Mouse (Mus musculus): ENCODE results near the gene Rabgap1l. TPM values are rescaled to one million over a fixed set of nuclear protein-coding genes. Genes with fewer than 3 reads are reported as not detected.

Gene Rabgap1l
- polyA plus RNA-seq, 1 experiment from 2014 or later, result 26.4 TPM

DNA sequence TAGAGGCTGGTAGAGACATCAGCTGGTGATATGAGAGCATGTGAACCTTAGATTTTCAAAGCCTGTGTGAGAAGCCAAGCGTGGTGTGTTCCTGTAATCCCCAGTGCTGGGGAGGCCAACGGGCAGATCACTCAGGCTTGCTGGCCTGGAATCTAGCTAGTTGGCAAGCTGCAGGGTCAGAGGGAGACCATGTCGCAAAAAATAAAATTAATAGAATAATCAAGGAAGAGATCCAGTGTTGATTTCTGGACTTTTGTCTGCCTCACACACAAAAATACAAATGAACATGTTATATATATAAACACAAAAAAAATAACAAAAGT lies 196.1 kb downstream of the Rabgap1l start:
- Histone ChIP-seq H3K4me3 (no peak overlapping the region), H3K4me2 (no peak overlapping the region), H3K4me1 (replicated peaks) (no peaks in the 10 kb centered on the region), H3K27ac (no peak overlapping the region), H3K27me3 (no peaks in the 10 kb centered on the region), H3K9me3 (no peaks in the 10 kb centered on the region), H3K9ac (no peak overlapping the region), H3K36me3 (no peaks in the 10 kb centered on the region)
- 88% methylated on average over 3 of the region's 3 CpGs for WGBS
- ATAC-seq (ENCODE audit: low FRiP score), result no peak

DNA sequence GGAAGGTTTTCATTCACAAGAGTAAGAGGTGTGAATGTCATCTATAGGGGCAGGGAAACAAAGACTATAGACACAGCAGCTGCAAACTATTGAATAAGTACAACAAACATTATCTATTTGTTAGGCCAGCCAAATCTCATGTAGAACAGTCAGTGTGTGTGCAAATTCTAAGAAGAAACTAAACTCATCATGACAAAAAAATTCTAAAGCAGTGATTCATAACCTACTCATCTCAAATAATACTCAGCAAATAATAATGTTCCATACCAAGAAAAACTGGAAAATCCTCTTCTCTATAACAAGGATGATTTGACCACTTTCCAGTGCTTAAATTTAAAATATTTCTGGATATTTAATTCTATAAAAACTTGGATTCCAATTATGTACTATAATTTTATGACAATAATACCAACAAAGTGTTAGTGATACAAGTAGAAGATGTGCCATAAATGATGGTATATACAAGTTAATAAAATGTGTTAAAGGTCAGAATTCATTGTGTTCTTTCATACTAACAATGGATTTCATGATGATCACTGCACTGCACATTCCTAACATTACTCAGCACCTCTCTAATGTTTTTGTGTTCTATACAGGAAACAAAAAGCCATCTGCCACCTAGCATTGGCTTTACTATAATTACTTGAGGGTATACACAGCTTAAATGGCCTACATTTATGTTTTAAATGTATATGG lies 196.6 kb downstream of the Rabgap1l start:
- Histone ChIP-seq H3K27ac (no peak overlapping the region), H3K9me3 (no peaks in the 10 kb centered on the region), H3K27me3 (no peaks in the 10 kb centered on the region), H3K4me2 (no peak overlapping the region), H3K36me3 (no peaks in the 10 kb centered on the region), H3K4me3 (no peak overlapping the region), H3K9ac (no peak overlapping the region), H3K4me1 (replicated peaks) (no peaks in the 10 kb centered on the region)
- no peak for ATAC-seq (ENCODE audit: low FRiP score)

DNA sequence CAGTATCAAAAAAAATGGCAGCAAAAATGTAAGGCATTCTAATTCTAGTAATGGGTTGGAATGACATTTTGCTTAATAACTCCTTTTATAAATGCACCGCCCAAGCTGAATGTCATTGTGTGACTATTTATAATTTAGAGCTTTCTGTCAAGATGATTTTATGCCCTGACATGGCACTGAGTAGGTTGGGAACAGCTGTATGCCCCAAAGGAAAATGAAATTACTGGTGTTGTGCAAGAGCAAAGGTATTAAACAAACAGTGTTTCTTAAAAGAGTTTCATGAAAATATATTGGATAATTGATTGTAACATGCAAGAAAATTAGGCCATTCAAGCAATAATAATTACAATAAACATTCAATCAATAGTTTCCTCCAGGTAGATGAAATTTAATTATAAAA lies 198.4 kb downstream of the Rabgap1l start:
- Histone ChIP-seq H3K9ac (no peak overlapping the region), H3K27me3 (no peaks in the 10 kb centered on the region), H3K4me1 (replicated peaks) (no peaks in the 10 kb centered on the region), H3K36me3 (no peaks in the 10 kb centered on the region), H3K4me2 (no peak overlapping the region), H3K4me3 (no peak overlapping the region), H3K9me3 (no peaks in the 10 kb centered on the region), H3K27ac (no peak overlapping the region)
- WGBS, result 60% methylated on average over 1 of the region's 1 CpGs
- ATAC-seq (ENCODE audit: low FRiP score), result no peak

GRCm38 (mm10) chr1:160594066-160594465 lies 198.9 kb downstream of the Rabgap1l start:
- no peaks in the 10 kb centered on the region for H3K27me3 ChIP-seq
- no peak overlapping the region for H3K9ac ChIP-seq
- no peak overlapping the region for H3K4me3 ChIP-seq
- ATAC-seq (ENCODE audit: low FRiP score), result no peak
- H3K4me1 ChIP-seq (replicated peaks), result no peaks in the 10 kb centered on the region
- H3K4me2 ChIP-seq, result no peak overlapping the region
- no peak overlapping the region for H3K27ac ChIP-seq
- H3K9me3 ChIP-seq, result no peaks in the 10 kb centered on the region
- no peaks in the 10 kb centered on the region for H3K36me3 ChIP-seq
- WGBS, result 87% methylated on average over 4 of the region's 4 CpGs

GRCm38 (mm10) chr1:160588911-160589590 lies 204.0 kb downstream of the Rabgap1l start:
- Histone ChIP-seq H3K36me3 (no peaks in the 10 kb centered on the region), H3K9me3 (no peaks in the 10 kb centered on the region), H3K27me3 (no peaks in the 10 kb centered on the region), H3K4me2 (no peak overlapping the region), H3K27ac (no peak overlapping the region), H3K9ac (no peak overlapping the region), H3K4me3 (no peak overlapping the region), H3K4me1 (replicated peaks) (no peaks in the 10 kb centered on the region)
- 84% methylated on average over 4 of the region's 4 CpGs for WGBS
- ATAC-seq (ENCODE audit: low FRiP score), result no peak

GRCm38 (mm10) chr1:160579309-160580233 lies 213.4 kb downstream of the Rabgap1l start:
- 0 out of 2 replicates have a peak overlapping the region, but pooled peaks have one; percentile 24 for H3K9ac ChIP-seq
- H3K27me3 ChIP-seq, result no peaks in the 10 kb centered on the region
- no peaks in the 10 kb centered on the region; the same call in 1 of the 2 replicates for H3K4me1 ChIP-seq (replicated peaks)
- H3K9me3 ChIP-seq, result no peaks in the 10 kb centered on the region
- ATAC-seq (ENCODE audit: low FRiP score), result no peak
- 55% methylated on average over 12 of the region's 12 CpGs for WGBS
- H3K4me2 ChIP-seq, result peak overlapping the region; percentile 34
- 0 out of 2 replicates have a peak overlapping the region, but pooled peaks have one; percentile 12 for H3K4me3 ChIP-seq
- H3K36me3 ChIP-seq, result no peaks in the 10 kb centered on the region
- H3K27ac ChIP-seq, result no peak overlapping the region

GRCm38 (mm10) chr1:160576124-160576523 lies 216.9 kb downstream of the Rabgap1l start:
- ATAC-seq (ENCODE audit: low FRiP score), result no peak
- Histone ChIP-seq H3K4me1 (replicated peaks) (no peaks in the 10 kb centered on the region; the same call in 1 of the 2 replicates), H3K4me2 (no peak overlapping the region), H3K9ac (no peak overlapping the region), H3K36me3 (no peaks in the 10 kb centered on the region), H3K27ac (no peak overlapping the region), H3K4me3 (no peak overlapping the region), H3K27me3 (no peaks in the 10 kb centered on the region), H3K9me3 (no peaks in the 10 kb centered on the region)
- 83% methylated on average over 4 of the region's 4 CpGs for WGBS

DNA sequence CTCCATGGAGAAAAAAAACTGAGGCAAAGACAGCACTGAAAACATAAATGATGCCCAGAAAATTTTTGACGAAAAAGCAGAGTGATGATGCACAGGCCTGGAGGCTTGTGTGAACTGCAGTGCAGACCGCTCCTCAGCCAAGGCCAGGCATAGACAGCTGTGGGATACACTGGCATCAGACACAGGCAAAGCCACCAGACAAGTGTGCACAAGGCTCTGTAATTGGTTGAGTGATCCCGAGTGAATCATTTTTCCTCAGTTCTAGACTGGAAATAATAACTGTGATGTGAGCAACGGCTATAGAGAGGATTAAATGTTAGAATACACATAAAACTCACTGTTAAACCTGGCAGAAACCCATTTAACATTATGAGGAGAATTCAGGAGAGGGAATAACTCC lies 219.0 kb downstream of the Rabgap1l start:
- Histone ChIP-seq H3K9me3 (no peaks in the 10 kb centered on the region), H3K9ac (no peak overlapping the region), H3K27me3 (no peaks in the 10 kb centered on the region), H3K4me3 (no peak overlapping the region), H3K4me1 (replicated peaks) (no peaks in the 10 kb centered on the region), H3K4me2 (no peak overlapping the region), H3K36me3 (no peaks in the 10 kb centered on the region), H3K27ac (no peak overlapping the region)
- ATAC-seq (ENCODE audit: low FRiP score), result no peak
- 83% methylated on average over 4 of the region's 4 CpGs for WGBS

- Histone ChIP-seq H3K36me3 (no peaks in the 10 kb centered on the region), H3K27ac (no peak overlapping the region), H3K9me3 (no peaks in the 10 kb centered on the region), H3K4me2 (no peak overlapping the region), H3K9ac (no peak overlapping the region), H3K4me1 (replicated peaks) (no peaks in the 10 kb centered on the region), H3K4me3 (no peak overlapping the region), H3K27me3 (no peaks in the 10 kb centered on the region)
- ATAC-seq (ENCODE audit: low FRiP score), result no peak
- WGBS, result 52% methylated on average over 4 of the region's 4 CpGs
These were observed 226.6 kb downstream of the Rabgap1l start for GRCm38 (mm10) chr1:160566458-160566857.

DNA sequence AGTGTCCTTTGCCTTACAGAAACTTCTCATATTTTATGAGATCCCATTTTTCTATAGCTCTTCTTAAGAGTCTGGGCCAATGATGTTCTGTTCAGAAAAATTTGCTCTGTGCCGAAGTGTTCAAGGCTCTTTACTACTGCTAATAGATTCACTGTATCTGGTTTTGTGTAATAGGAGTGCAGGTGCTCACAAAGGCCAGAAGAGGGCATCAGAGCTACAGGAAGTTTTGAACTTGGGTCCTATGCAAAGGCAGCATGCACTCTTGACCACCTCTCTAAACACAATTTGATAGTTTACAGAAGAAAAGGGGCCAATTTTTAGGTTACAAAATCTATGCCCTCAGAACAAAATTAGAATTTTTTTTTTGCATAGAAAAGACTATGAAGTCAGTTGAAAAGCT lies 231.6 kb downstream of the Rabgap1l start:
- no peaks in the 10 kb centered on the region for H3K4me1 ChIP-seq (replicated peaks)
- no peak overlapping the region for H3K27ac ChIP-seq
- no peaks in the 10 kb centered on the region for H3K36me3 ChIP-seq
- H3K9me3 ChIP-seq, result no peaks in the 10 kb centered on the region
- no peak overlapping the region for H3K4me2 ChIP-seq
- no peak for ATAC-seq (ENCODE audit: low FRiP score)
- WGBS, result 67% methylated on average over 1 of the region's 1 CpGs
- no peaks in the 10 kb centered on the region for H3K27me3 ChIP-seq
- no peak overlapping the region for H3K9ac ChIP-seq
- no peak overlapping the region for H3K4me3 ChIP-seq

DNA sequence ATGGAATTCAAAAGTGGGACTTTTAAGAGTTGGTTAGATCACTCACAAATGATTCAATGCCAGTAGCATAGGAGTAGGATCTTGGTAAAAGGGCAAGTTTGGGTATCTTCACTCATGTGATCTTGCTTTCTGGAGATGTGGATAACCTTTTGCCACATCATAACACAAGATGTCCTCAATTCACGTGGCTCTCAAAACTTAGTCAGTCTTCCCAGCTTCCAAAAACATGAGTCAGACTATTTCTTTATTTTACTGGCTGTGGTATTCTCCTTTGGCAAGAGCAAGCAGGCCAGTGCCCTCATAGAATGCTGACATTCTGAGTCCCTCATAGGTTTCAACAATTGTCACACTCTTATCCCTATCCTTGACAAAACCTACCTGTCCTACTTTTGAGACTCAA lies 242.4 kb downstream of the Rabgap1l start:
- Histone ChIP-seq H3K36me3 (no peaks in the 10 kb centered on the region), H3K9ac (no peak overlapping the region), H3K27me3 (no peaks in the 10 kb centered on the region), H3K4me1 (replicated peaks) (peaks cover 8% of the 10 kb centered on the region), H3K4me2 (no peak overlapping the region), H3K9me3 (no peaks in the 10 kb centered on the region), H3K4me3 (no peak overlapping the region), H3K27ac (no peak overlapping the region)
- WGBS, result 85% methylated on average over 1 of the region's 1 CpGs
- no peak for ATAC-seq (ENCODE audit: low FRiP score)

All from hindbrain, embryonic 13.5 days (tissue).